Mouse (Mus musculus) ES-Bruce4 (cell line): ENCODE measurements around the gene Mov10. TPM values are rescaled to one million over a fixed set of nuclear protein-coding genes. Genes with fewer than 3 reads are reported as not detected.

ENCODE experiments used
- H3K27ac ChIP-seq: 2 replicates; pipeline ENCODE4 v1.5.1; 2012; ENCODE audit warnings: low read length, inconsistent platforms; ENCODE audit not compliant: insufficient read depth
- H3K27me3 ChIP-seq: 2 replicates; pipeline ENCODE4 v1.6.1; 2012; ENCODE audit warnings: mild to moderate bottlenecking, low read length, inconsistent platforms; ENCODE audit not compliant: control insufficient read depth, poor library complexity, insufficient read depth, severe bottlenecking
- H3K36me3 ChIP-seq: 2 replicates; pipeline ENCODE4 v1.6.1; 2012; ENCODE audit warnings: inconsistent platforms, mild to moderate bottlenecking, low read length, moderate library complexity; ENCODE audit not compliant: control insufficient read depth, poor library complexity, insufficient read depth, severe bottlenecking
- H3K4me1 ChIP-seq: one replicate; pipeline ENCODE4 v1.8.1; 2011; ENCODE audit warnings: low read length; ENCODE audit not compliant: control insufficient read depth, insufficient read depth
- H3K4me3 ChIP-seq: 2 replicates; pipeline ENCODE4 v1.5.1; 2011; ENCODE audit warnings: low read depth, mild to moderate bottlenecking, low read length
- H3K9ac ChIP-seq: 2 replicates; pipeline ENCODE4 v1.6.1; 2012; ENCODE audit warnings: low read depth, mild to moderate bottlenecking, inconsistent platforms; ENCODE audit not compliant: poor library complexity, severe bottlenecking
- H3K9me3 ChIP-seq: replicated peaks from 2 replicates; pipeline ENCODE4 v1.6.1; 2012; ENCODE audit warnings: mild to moderate bottlenecking, low read length, inconsistent platforms; ENCODE audit not compliant: control insufficient read depth, poor library complexity, insufficient read depth, severe bottlenecking
- CTCF ChIP-seq: IDR thresholded peaks from one replicate; pipeline ENCODE4 v1.8.1; 2011; ENCODE audit warnings: low read depth, low read length
- EP300 ChIP-seq: IDR thresholded peaks from 2 replicates; pipeline ENCODE4 v1.6.1; 2011; ENCODE audit warnings: low read depth, low read length; ENCODE audit not compliant: insufficient read depth
- POLR2A ChIP-seq: IDR thresholded peaks from one replicate; pipeline ENCODE4 v1.8.1; 2011; ENCODE audit warnings: low read length; ENCODE audit not compliant: insufficient read depth
- polyA plus RNA-seq: library from polyadenylated mRNA; stranded (reverse); fragments of >200 nt; gene quantifications from 2 replicates; pipeline ENCODE4 v1.2.4, GENCODE M21; 2011; ENCODE audit warnings: low read depth; ENCODE audit not compliant: missing spikeins, insufficient read depth, insufficient read length

Gene Mov10
- polyA plus RNA-seq, 1 experiment: 79.9 TPM

- no peaks in the 10 kb centered on the region for H3K27me3 ChIP-seq
- peak overlapping the region; percentile 96 for H3K4me3 ChIP-seq
- no peaks in the 10 kb centered on the region for H3K9me3 ChIP-seq
- H3K36me3 ChIP-seq: no peaks in the 10 kb centered on the region
- TF ChIP-seq POLR2A (no peak), CTCF (peak; percentile 78), EP300 (no peak)
- peaks cover 15% of the 10 kb centered on the region for H3K4me1 ChIP-seq
- H3K9ac ChIP-seq: peak overlapping the region; percentile 90
- 0 out of 2 replicates have a peak overlapping the region, but pooled peaks have one; percentile 32 for H3K27ac ChIP-seq
These were observed 29.6 kb downstream of the Mov10 start for GRCm38 (mm10) chr3:104788561-104789311.

GRCm38 (mm10) chr3:104788075-104788474 is 30.3 kb downstream of the Mov10 start, which contains the start of gene Rhoc:
TSS of gene Rhoc (plus strand) at chr3:104788375.
- Histone ChIP-seq H3K4me1 (peaks cover 15% of the 10 kb centered on the region), H3K36me3 (no peaks in the 10 kb centered on the region), H3K27ac (0 out of 2 replicates have a peak within 1 kb of the TSS, but pooled peaks have one; percentile 32), H3K27me3 (no peaks in the 10 kb centered on the region), H3K9ac (peak within 1 kb of the TSS; percentile 90), H3K9me3 (no peaks in the 10 kb centered on the region), H3K4me3 (peak within 1 kb of the TSS; percentile 96)
- TF ChIP-seq EP300 (no peak), CTCF (no peak), POLR2A (no peak)

GRCm38 (mm10) chr3:104785284-104785683 is 33.1 kb downstream of the Mov10 start:
- no peaks in the 10 kb centered on the region for H3K9me3 ChIP-seq
- H3K4me3 ChIP-seq: no peak overlapping the region
- H3K4me1 ChIP-seq: peaks cover 5% of the 10 kb centered on the region
- no peak overlapping the region for H3K27ac ChIP-seq
- H3K27me3 ChIP-seq: no peaks in the 10 kb centered on the region
- TF ChIP-seq EP300 (no peak), CTCF (no peak), POLR2A (no peak)
- no peaks in the 10 kb centered on the region for H3K36me3 ChIP-seq
- H3K9ac ChIP-seq: no peak overlapping the region

GRCm38 (mm10) chr3:104783971-104784500 is 34.3 kb downstream of the Mov10 start:
- H3K9ac ChIP-seq: 0 out of 2 replicates have a peak overlapping the region, but pooled peaks have one; percentile 15
- H3K9me3 ChIP-seq: no peaks in the 10 kb centered on the region
- peaks cover 5% of the 10 kb centered on the region for H3K4me1 ChIP-seq
- TF ChIP-seq CTCF (no peak), EP300 (peak; percentile 61; the same call in 1 of the 2 replicates)
- H3K27me3 ChIP-seq: no peaks in the 10 kb centered on the region
- H3K27ac ChIP-seq: peak overlapping the region; percentile 19; the same call in 1 of the 2 replicates
- no peaks in the 10 kb centered on the region for H3K36me3 ChIP-seq
- peak overlapping the region; percentile 13 for H3K4me3 ChIP-seq

GRCm38 (mm10) chr3:104782061-104782681 is 36.2 kb downstream of the Mov10 start:
- peak overlapping the region; percentile 21 for H3K27ac ChIP-seq
- TF ChIP-seq POLR2A (no peak), EP300 (0 out of 2 replicates have a peak, but pooled peaks have one; percentile 3), CTCF (no peak)

More at GRCm38 (mm10) chr3:104782061-104782681, 36.2 kb downstream of the Mov10 start:
- H3K36me3 ChIP-seq: no peaks in the 10 kb centered on the region
- H3K4me1 ChIP-seq: peaks cover 5% of the 10 kb centered on the region
- H3K9ac ChIP-seq: peak overlapping the region; percentile 76
- no peaks in the 10 kb centered on the region for H3K27me3 ChIP-seq
- H3K9me3 ChIP-seq: no peaks in the 10 kb centered on the region
- H3K4me3 ChIP-seq: peak overlapping the region; percentile 75
